Mouse (Mus musculus) lung, postnatal 0 days (tissue): Measurements from ENCODE around the gene Dgkz.

Experiments
- CTCF ChIP-seq: IDR thresholded peaks from 2 replicates; pipeline ENCODE4 v1.5.1; 2016; ENCODE audit warnings: antibody characterized with exemption, mild to moderate bottlenecking
- EP300 ChIP-seq: IDR thresholded peaks from 2 replicates; pipeline ENCODE4 v1.6.1; 2016; ENCODE audit warnings: antibody characterized with exemption, mild to moderate bottlenecking, control low read depth

DNA sequence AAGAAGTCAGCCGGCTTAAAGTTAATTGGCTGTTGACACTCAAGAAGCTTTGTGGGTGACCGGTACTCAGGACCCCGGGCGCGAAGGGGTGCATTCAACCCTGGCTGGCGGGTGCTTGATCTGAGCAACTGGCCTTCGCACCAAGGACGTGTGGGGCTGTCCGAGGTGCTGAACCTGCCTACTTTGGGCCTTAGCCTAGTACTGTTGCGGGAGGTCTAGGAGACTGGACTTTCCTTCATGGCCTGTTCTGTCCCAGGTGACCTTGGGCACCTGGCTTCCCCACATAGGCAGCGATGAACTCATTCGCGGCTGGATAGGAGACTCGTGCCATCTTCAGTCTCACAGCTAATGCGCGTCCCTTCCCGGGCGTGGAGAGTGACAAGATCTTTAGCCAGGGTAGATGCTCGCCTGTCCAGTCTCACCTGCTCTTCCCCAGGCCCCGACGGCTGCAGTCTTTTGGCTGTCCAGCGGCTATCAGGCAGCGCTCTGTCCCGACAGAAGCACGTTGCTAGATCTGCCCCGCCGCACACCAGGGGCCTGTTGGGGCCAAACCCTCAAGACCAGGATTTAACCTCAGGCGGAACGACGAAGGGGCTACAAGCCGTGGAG, 54.4 kb downstream of the Dgkz start:
- TF ChIP-seq CTCF (no peak), EP300 (no peak)
